Mouse (Mus musculus) midbrain, embryonic 10.5 days (tissue): ENCODE data around the gene Ctbp2. TPM values are rescaled to one million over a fixed set of nuclear protein-coding genes. Genes with fewer than 3 reads are reported as not detected.

Experiments used
- DNase-seq: peaks from one replicate; pipeline ENCODE4 v3.0.0-alpha.2; 2017; ENCODE audit warnings: low spot score
- H3K27ac ChIP-seq: fragments of 300-500 bp; sonication (generic); replicated peaks from 2 replicates; pipeline ENCODE4 v1.5.1; 2016; ENCODE audit warnings: mild to moderate bottlenecking
- H3K27me3 ChIP-seq: fragments of 300-500 bp; sonication (generic); 2 replicates; pipeline ENCODE4 v1.6.1; 2016; ENCODE audit warnings: low read depth, mild to moderate bottlenecking; ENCODE audit not compliant: poor library complexity, severe bottlenecking
- H3K36me3 ChIP-seq: fragments of 300-500 bp; sonication (generic); 2 replicates; pipeline ENCODE4 v1.6.1; 2016; ENCODE audit warnings: mild to moderate bottlenecking, moderate library complexity
- H3K4me1 ChIP-seq: fragments of 300-500 bp; sonication (generic); 2 replicates; pipeline ENCODE4 v1.6.1; 2016
- H3K4me3 ChIP-seq: fragments of 300-500 bp; sonication (generic); 2 replicates; pipeline ENCODE4 v1.5.1; 2016; ENCODE audit warnings: mild to moderate bottlenecking, moderate library complexity
- H3K9me3 ChIP-seq: fragments of 300-500 bp; sonication (generic); replicated peaks from 2 replicates; pipeline ENCODE4 v1.6.1; 2016; ENCODE audit warnings: mild to moderate bottlenecking
- WGBS: fragments of 180-500 bp; shearing (Covaris S2); methylation state at CpG from one replicate; pipeline ENCODE4 v1.1.7; 2016; 5-methylcytosine and 5-hydroxymethylcytosine counted together
- polyA plus RNA-seq: library from polyadenylated mRNA; unstranded; fragments of >200 nt; fragmentation: Nextera tagmentation; extraction: Ambion mirVana; gene quantifications from 2 replicates; pipeline ENCODE4 v1.2.1, GENCODE M21; 2016

The Ctbp2 gene
- polyA plus RNA-seq, 1 experiment from 2014 or later, result 118 TPM

- peaks cover 77% of the 10 kb centered on the region for H3K36me3 ChIP-seq
- no peak overlapping the region for H3K4me3 ChIP-seq
- H3K27ac ChIP-seq, result no peak overlapping the region
- no peaks in the 10 kb centered on the region for H3K27me3 ChIP-seq
- no peak for DNase-seq
- 98% methylated on average over 2 of the region's 2 CpGs for WGBS
- H3K9me3 ChIP-seq, result no peaks in the 10 kb centered on the region
- peaks cover 8% of the 10 kb centered on the region for H3K4me1 ChIP-seq
These were observed 146.2 kb downstream of the Ctbp2 start for GRCm38 (mm10) chr7:132977981-132978380.

DNA sequence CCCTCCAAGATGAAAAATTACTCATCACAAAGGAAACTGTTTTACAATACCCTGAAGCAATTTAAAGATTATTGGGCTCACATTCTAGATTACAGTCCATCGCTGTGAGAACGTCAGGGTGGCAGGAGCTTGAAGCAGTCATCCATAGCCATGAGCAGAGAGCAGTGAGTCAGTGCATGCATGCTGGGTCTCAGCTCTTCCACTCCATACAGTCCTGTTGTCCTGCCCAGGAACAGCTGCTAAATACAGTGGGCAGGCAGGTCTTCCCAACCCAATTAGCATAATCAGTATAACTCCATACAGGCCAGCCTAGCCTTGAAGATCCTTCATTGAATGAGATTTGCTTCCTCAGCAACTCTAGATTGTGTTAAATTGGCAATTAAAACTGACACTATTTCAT is 148.1 kb downstream of the Ctbp2 start:
- Histone ChIP-seq H3K9me3 (no peaks in the 10 kb centered on the region), H3K4me3 (no peak overlapping the region), H3K36me3 (peaks cover 68% of the 10 kb centered on the region), H3K27me3 (no peaks in the 10 kb centered on the region), H3K27ac (no peak overlapping the region), H3K4me1 (no peaks in the 10 kb centered on the region)
- no peak for DNase-seq
- 96% methylated on average over 2 of the region's 2 CpGs for WGBS

DNA sequence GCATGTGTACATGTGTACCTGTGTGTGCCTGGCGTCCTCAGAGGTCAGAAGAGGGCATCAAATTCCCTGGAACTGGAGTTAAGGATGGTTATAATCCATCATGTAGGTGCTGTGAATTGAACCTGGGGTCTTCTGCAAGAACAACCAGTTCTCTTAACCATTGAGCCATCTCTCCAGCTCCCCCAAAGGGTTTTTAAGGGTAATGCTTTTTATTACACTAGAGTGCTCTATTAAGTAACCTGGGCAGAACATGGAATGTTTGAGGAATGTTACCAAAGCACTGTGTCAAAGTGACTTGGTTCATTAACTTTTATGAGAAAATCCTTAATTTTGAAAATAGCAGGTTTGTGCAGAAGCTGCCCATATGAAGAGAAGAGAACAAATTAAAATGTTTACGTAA is 152.1 kb downstream of the Ctbp2 start:
- WGBS, result 92% methylated on average over 2 of the region's 2 CpGs

GRCm38 (mm10) chr7:132965707-132966106 is 158.4 kb downstream of the Ctbp2 start:
- DNase-seq, result no peak
- Histone ChIP-seq H3K4me3 (no peak overlapping the region), H3K9me3 (no peaks in the 10 kb centered on the region), H3K4me1 (no peaks in the 10 kb centered on the region), H3K36me3 (peaks cover 15% of the 10 kb centered on the region; the same call in 1 of the 2 replicates), H3K27me3 (no peaks in the 10 kb centered on the region), H3K27ac (no peak overlapping the region)
- WGBS, result 88% methylated on average over 2 of the region's 2 CpGs

More for the DNA sequence above, 152.1 kb downstream of the Ctbp2 start:
- H3K4me3 ChIP-seq, result no peak overlapping the region
- no peaks in the 10 kb centered on the region for H3K27me3 ChIP-seq
- H3K9me3 ChIP-seq, result no peaks in the 10 kb centered on the region
- H3K36me3 ChIP-seq, result peaks cover 53% of the 10 kb centered on the region
- DNase-seq, result no peak
- no peaks in the 10 kb centered on the region for H3K4me1 ChIP-seq
- no peak overlapping the region for H3K27ac ChIP-seq

DNA sequence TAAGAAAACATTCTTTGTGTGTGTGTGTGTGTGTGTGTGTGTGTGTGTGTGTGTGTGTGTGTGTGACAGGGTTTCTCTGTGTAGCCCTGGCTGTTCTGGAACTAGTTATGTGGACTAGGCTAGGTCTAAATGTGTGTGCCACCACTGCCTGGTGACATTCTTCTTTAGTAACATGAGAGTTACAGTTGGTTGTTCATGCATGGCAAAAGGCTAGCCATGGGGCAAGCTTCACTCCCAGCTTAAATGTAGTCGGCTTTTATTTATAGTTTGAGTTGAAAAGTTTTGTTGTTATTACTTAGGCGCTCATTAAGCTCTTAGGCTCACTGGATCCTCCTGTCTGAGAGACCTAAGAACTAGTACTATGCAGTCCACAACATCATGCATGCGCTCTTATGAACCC is 159.8 kb downstream of the Ctbp2 start:
- H3K4me1 ChIP-seq, result no peaks in the 10 kb centered on the region
- H3K27me3 ChIP-seq, result no peaks in the 10 kb centered on the region
- H3K36me3 ChIP-seq, result peaks cover 9% of the 10 kb centered on the region; the same call in 1 of the 2 replicates
- WGBS, result 86% methylated on average over 3 of the region's 3 CpGs
- no peak overlapping the region for H3K27ac ChIP-seq
- no peaks in the 10 kb centered on the region for H3K9me3 ChIP-seq
- DNase-seq, result no peak
- no peak overlapping the region for H3K4me3 ChIP-seq

DNA sequence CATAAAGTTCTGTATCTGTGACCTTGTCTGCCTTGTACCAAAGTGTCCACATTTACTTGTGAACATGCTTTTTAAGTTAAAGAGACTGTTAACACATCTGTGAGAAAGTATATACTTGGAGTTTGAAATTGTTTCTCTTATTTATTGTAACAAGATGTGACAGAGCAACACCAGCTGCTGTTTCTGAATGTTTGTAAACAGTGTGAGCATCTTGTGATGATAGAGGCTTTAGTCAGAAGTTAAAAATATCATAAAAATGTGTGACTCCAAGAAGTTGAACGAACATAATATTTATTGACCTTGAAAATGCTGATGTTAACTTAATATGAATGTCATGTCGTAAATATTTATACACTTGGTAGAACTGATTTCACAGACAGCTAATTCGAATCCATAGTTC is 173.5 kb downstream of the Ctbp2 start:
- no peaks in the 10 kb centered on the region for H3K9me3 ChIP-seq
- DNase-seq, result no peak
- H3K27ac ChIP-seq, result no peak overlapping the region
- no peaks in the 10 kb centered on the region for H3K4me1 ChIP-seq
- no peak overlapping the region for H3K4me3 ChIP-seq
- H3K27me3 ChIP-seq, result no peaks in the 10 kb centered on the region
- H3K36me3 ChIP-seq, result no peaks in the 10 kb centered on the region
- 97% methylated on average over 3 of the region's 3 CpGs for WGBS

- H3K27me3 ChIP-seq, result no peaks in the 10 kb centered on the region
- DNase-seq, result no peak
- H3K4me1 ChIP-seq, result no peaks in the 10 kb centered on the region
- no peak overlapping the region for H3K27ac ChIP-seq
- 94% methylated on average over 4 of the region's 4 CpGs for WGBS
- H3K9me3 ChIP-seq, result no peaks in the 10 kb centered on the region
- H3K4me3 ChIP-seq, result no peak overlapping the region
- H3K36me3 ChIP-seq, result no peaks in the 10 kb centered on the region
These were observed 174.2 kb downstream of the Ctbp2 start for GRCm38 (mm10) chr7:132949968-132950367.

DNA sequence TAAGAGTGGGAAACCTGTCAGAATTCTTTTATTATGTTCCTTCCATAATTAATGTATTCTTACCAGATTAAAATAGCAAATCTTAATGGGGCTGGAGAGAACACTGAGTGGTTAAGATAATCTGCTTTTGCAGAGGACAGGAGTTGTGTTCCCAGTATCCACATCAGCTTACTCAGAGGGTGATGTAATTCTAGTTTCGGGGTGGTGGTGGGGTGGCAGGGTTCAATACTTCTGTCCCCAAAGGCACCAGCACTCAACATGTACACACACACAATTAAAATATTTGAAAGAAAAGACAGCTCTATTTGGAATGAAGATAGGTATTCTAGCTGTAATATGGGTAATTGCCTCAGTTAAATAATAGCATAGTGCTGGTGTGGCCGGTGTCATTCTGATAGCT is 183.6 kb downstream of the Ctbp2 start:
- no peak overlapping the region for H3K27ac ChIP-seq
- no peaks in the 10 kb centered on the region for H3K4me1 ChIP-seq
- H3K4me3 ChIP-seq, result no peak overlapping the region
- WGBS, result 89% methylated on average over 2 of the region's 2 CpGs
- H3K9me3 ChIP-seq, result no peaks in the 10 kb centered on the region
- H3K36me3 ChIP-seq, result no peaks in the 10 kb centered on the region
- H3K27me3 ChIP-seq, result no peaks in the 10 kb centered on the region
- no peak for DNase-seq

DNA sequence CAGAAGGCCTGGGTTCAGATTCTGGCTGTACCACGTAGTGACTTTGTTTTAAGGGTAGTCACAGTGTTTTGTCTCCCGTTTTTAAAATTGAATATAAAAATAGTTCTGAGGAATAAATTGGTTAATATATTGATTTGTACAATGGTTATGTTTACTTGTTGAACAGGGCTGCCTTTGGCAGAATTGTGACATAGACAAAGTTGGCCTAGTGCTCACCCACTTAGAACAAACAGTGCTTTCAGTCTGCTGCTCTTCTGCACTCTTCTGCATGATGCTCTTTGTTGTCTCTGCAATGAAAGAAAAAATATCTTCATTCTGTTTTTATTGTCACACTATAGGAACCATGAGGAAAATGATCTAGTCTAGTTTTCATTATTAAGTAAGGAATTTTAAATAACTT is 185.0 kb downstream of the Ctbp2 start:
- Histone ChIP-seq H3K36me3 (no peaks in the 10 kb centered on the region), H3K9me3 (no peaks in the 10 kb centered on the region), H3K27ac (no peak overlapping the region), H3K27me3 (no peaks in the 10 kb centered on the region), H3K4me1 (no peaks in the 10 kb centered on the region), H3K4me3 (no peak overlapping the region)
- WGBS, result 85% methylated on average over 2 of the region's 2 CpGs
- DNase-seq, result no peak

Other genes with a start within 250 kb of the Ctbp2 start
- gene Zranb1, start 193.2 kb downstream of the Ctbp2 start, polyA plus RNA-seq, result 8.1 and 9.7 TPM in 2 replicates
- 97.0 and 99.3 TPM in 2 replicates for gene Fgfr2, start 1.0 kb downstream of the Ctbp2 start, polyA plus RNA-seq